Mouse (Mus musculus) megakaryocyte, embryonic 14.5 days (primary cell): ENCODE measurements around the gene Dtx1.

Experiments
- FLI1 ChIP-seq: IDR thresholded peaks from 2 replicates; pipeline ENCODE4 v1.6.1; 2012; ENCODE audit warnings: low read length, inconsistent platforms, mixed read lengths
- GATA1 ChIP-seq: IDR thresholded peaks from 3 replicates; pipeline ENCODE4 v1.6.1; 2012; ENCODE audit warnings: mixed read lengths, low read length, inconsistent platforms, borderline replicate concordance

DNA sequence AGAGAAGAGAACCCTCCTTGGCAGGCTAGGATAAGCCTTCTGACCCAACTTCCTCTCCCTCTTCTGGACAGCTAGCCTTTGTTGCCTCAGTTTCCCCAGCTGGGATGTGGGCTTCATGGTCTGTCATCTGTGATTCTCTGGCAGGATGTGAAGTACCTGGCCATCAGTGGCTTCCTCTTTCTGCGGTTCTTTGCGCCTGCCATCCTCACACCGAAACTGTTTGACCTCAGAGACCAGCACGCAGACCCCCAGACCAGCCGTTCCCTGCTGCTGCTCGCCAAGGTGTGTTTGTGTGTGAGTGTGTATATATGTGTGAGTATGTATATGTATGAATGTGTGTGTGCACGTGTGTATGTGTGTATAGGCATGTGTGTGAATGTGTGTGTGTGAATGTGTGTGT is 41.6 kb downstream of the Dtx1 start:
- TF ChIP-seq GATA1 = no peak
- no peak for TF ChIP-seq FLI1
